Mouse (Mus musculus) cortical plate, adult 2 months (tissue): ENCODE measurements around the gene Meiob.

ENCODE experiments used
- CTCF ChIP-seq: fragments of 200-500 bp; IDR thresholded peaks from 2 replicates; pipeline ENCODE4 v1.5.1; 2011; ENCODE audit warnings: mild to moderate bottlenecking, control low read depth, low read length; ENCODE audit not compliant: insufficient read depth; ENCODE audit errors: extremely low read depth
- POLR2A ChIP-seq: fragments of 200-500 bp; IDR thresholded peaks from 2 replicates; pipeline ENCODE4 v1.6.1; 2011; ENCODE audit warnings: mild to moderate bottlenecking, low read length, control low read depth; ENCODE audit not compliant: insufficient read depth; ENCODE audit errors: extremely low read depth

GRCm38 (mm10) chr17:24777073-24777472, 27.0 kb upstream of the Meiob start:
- no peak for TF ChIP-seq CTCF
- no peak for TF ChIP-seq POLR2A
